ENCODE assay signal across 8 mouse cellular contexts in genomic region chr7:144283701-144284100, GRCm38 (mm10).
DNase-seq lines count a peak whose midpoint lies in the region; ATAC-seq and TF ChIP-seq lines count a peak whose summit lies in the region.

No protein-coding gene starts in this region.

- no peaks in the 10 kb centered on the region for H3K27me3 ChIP-seq in lung, postnatal 0 days (replicated peaks; ENCODE audit: insufficient read depth, low read length)
- no peaks in the 10 kb centered on the region; the same call in 1 of the 2 replicates for H3K27me3 ChIP-seq in forebrain, embryonic 13.5 days
- peaks cover 14% of the 10 kb centered on the region for H3K27me3 ChIP-seq in intestine, embryonic 15.5 days (replicated peaks)
- H3K27me3 ChIP-seq in midbrain, embryonic 16.5 days (ENCODE audit: control insufficient read depth, insufficient read depth, low read depth, low read length), result no peaks in the 10 kb centered on the region

- ATAC-seq in lung, postnatal 0 days, result no peak
- ATAC-seq in forebrain, embryonic 13.5 days, result peak; percentile 44
- 0 out of 2 replicates have a peak, but pooled peaks have one; percentile 28 for ATAC-seq in intestine, embryonic 15.5 days
- ATAC-seq in midbrain, embryonic 16.5 days, result peak; percentile 27
- ATAC-seq in erythroblast, adult 5-6 weeks (replicated peaks; ENCODE audit: low FRiP score, poor library complexity, severe bottlenecking), result no peak

- WGBS in lung, postnatal 0 days, result 12% methylated on average over 6 of the region's 6 CpGs
- 2% methylated on average over 6 of the region's 6 CpGs for WGBS in forebrain, embryonic 13.5 days
- WGBS in intestine, embryonic 15.5 days, result 6% methylated on average over 6 of the region's 6 CpGs
- 3% methylated on average over 6 of the region's 6 CpGs for WGBS in midbrain, embryonic 16.5 days

- H3K9me3 ChIP-seq in lung, postnatal 0 days (ENCODE audit: low read length), result no peaks in the 10 kb centered on the region
- no peaks in the 10 kb centered on the region for H3K9me3 ChIP-seq in forebrain, embryonic 13.5 days (replicated peaks)
- H3K9me3 ChIP-seq in intestine, embryonic 15.5 days, result no peaks in the 10 kb centered on the region
- no peaks in the 10 kb centered on the region for H3K9me3 ChIP-seq in midbrain, embryonic 16.5 days (replicated peaks; ENCODE audit: control insufficient read depth, low read length, poor library complexity, severe bottlenecking)

- TF ChIP-seq CTCF in lung, postnatal 0 days (IDR thresholded peaks at IDR 0.05), result no peak

- TF ChIP-seq EP300 in lung, postnatal 0 days (IDR thresholded peaks at IDR 0.05), result no peak

- no peak overlapping the region for H3K9ac ChIP-seq in lung, postnatal 0 days (replicated peaks; ENCODE audit: low read depth)
- peak overlapping the region; percentile 83 for H3K9ac ChIP-seq in forebrain, embryonic 13.5 days
- H3K9ac ChIP-seq in intestine, embryonic 15.5 days, result peak overlapping the region; percentile 34
- peak overlapping the region; percentile 83 for H3K9ac ChIP-seq in midbrain, embryonic 16.5 days (ENCODE audit: low read depth, low read length)

- peak overlapping the region; percentile 38 for H3K4me2 ChIP-seq in lung, postnatal 0 days (replicated peaks; ENCODE audit: low read depth, low read length)
- peak overlapping the region; percentile 91 for H3K4me2 ChIP-seq in forebrain, embryonic 13.5 days
- peak overlapping the region; percentile 83 for H3K4me2 ChIP-seq in intestine, embryonic 15.5 days (replicated peaks)
- peak overlapping the region; percentile 68 for H3K4me2 ChIP-seq in midbrain, embryonic 16.5 days (ENCODE audit: low read length)

- no peaks in the 10 kb centered on the region for H3K4me1 ChIP-seq in lung, postnatal 0 days (ENCODE audit: insufficient read depth, low read depth, low read length)
- H3K4me1 ChIP-seq in forebrain, embryonic 13.5 days, result peaks cover 50% of the 10 kb centered on the region
- H3K4me1 ChIP-seq in intestine, embryonic 15.5 days (replicated peaks), result peaks cover 9% of the 10 kb centered on the region; the same call in 1 of the 2 replicates
- peaks cover 43% of the 10 kb centered on the region for H3K4me1 ChIP-seq in midbrain, embryonic 16.5 days (ENCODE audit: control insufficient read depth, insufficient read depth, low read length)

- no peak overlapping the region for H3K27ac ChIP-seq in lung, postnatal 0 days (ENCODE audit: low read length)
- peak overlapping the region; percentile 95 for H3K27ac ChIP-seq in forebrain, embryonic 13.5 days
- no peak overlapping the region for H3K27ac ChIP-seq in intestine, embryonic 15.5 days
- peak overlapping the region; percentile 96 for H3K27ac ChIP-seq in midbrain, embryonic 16.5 days (ENCODE audit: low read length)

- H3K4me3 ChIP-seq in lung, postnatal 0 days (ENCODE audit: low read depth, low read length), result no peak overlapping the region
- H3K4me3 ChIP-seq in forebrain, embryonic 13.5 days, result peak overlapping the region; percentile 61
- peak overlapping the region; percentile 36 for H3K4me3 ChIP-seq in intestine, embryonic 15.5 days (replicated peaks)
- H3K4me3 ChIP-seq in midbrain, embryonic 16.5 days (ENCODE audit: low read depth, low read length), result peak overlapping the region; percentile 54

- H3K36me3 ChIP-seq in lung, postnatal 0 days (ENCODE audit: insufficient read depth, low read length), result no peaks in the 10 kb centered on the region
- no peaks in the 10 kb centered on the region for H3K36me3 ChIP-seq in forebrain, embryonic 13.5 days (ENCODE audit: poor library complexity, severe bottlenecking)
- no peaks in the 10 kb centered on the region for H3K36me3 ChIP-seq in intestine, embryonic 15.5 days
- H3K36me3 ChIP-seq in midbrain, embryonic 16.5 days (ENCODE audit: control insufficient read depth, insufficient read depth, low read length), result no peaks in the 10 kb centered on the region

- no peak for DNase-seq in lung, postnatal 0 days (ENCODE audit: low spot score)
- no peak for DNase-seq in lung, postnatal 36 days
- DNase-seq in ovary, postnatal 10 days (ENCODE audit: low spot score), result no peak
- no peak for DNase-seq in cerebellum, adult 9-11 months

Comparison
In these comparisons a context has a peak if more than half of its experiments do, and no peak if none do; other contexts are left out.
1. ATAC-seq: peak in forebrain, embryonic 13.5 days (single experiment), intestine, embryonic 15.5 days (single experiment) and midbrain, embryonic 16.5 days (single experiment); none in lung, postnatal 0 days (single experiment) and erythroblast, adult 5-6 weeks (single experiment).
2. H3K27ac ChIP-seq: peak in forebrain, embryonic 13.5 days (single experiment) and midbrain, embryonic 16.5 days (single experiment); none in lung, postnatal 0 days (single experiment) and intestine, embryonic 15.5 days (single experiment).
3. H3K4me2 ChIP-seq: peak in every context shown above with its lines; median percentile 91 in forebrain, embryonic 13.5 days; 83 in intestine, embryonic 15.5 days; 68 in midbrain, embryonic 16.5 days; 38 in lung, postnatal 0 days.